Mouse (Mus musculus): ENCODE measurements around the gene Lpp.

Gene Lpp

GRCm38 (mm10) chr16:24435115-24435553 lies 41.8 kb downstream of the Lpp start:
- no peak for DNase-seq (ENCODE audit: low spot score in 2 of 2)

- DNase-seq (ENCODE audit: low spot score in 2 of 2): no peak
These were observed 45.1 kb downstream of the Lpp start for GRCm38 (mm10) chr16:24438438-24438837.

- DNase-seq (ENCODE audit: low spot score in 2 of 2): no peak
These were observed 48.0 kb downstream of the Lpp start for GRCm38 (mm10) chr16:24441338-24441737.

- DNase-seq (ENCODE audit: low spot score in 2 of 2): no peak
These were observed 49.3 kb downstream of the Lpp start for GRCm38 (mm10) chr16:24442500-24443122.

- DNase-seq (ENCODE audit: low spot score in 2 of 2): no peak
These were observed 49.8 kb downstream of the Lpp start for GRCm38 (mm10) chr16:24443123-24443515.

- DNase-seq (ENCODE audit: low spot score in 2 of 2): no peak
These were observed 50.2 kb downstream of the Lpp start for GRCm38 (mm10) chr16:24443555-24443954.

- DNase-seq (ENCODE audit: low spot score in 2 of 2): no peak
These were observed 51.5 kb downstream of the Lpp start for GRCm38 (mm10) chr16:24444818-24445217.

GRCm38 (mm10) chr16:24445473-24445872 lies 52.2 kb downstream of the Lpp start:
- no peak for DNase-seq (ENCODE audit: low spot score in 2 of 2)

GRCm38 (mm10) chr16:24446449-24446848 lies 53.1 kb downstream of the Lpp start:
- no peak for DNase-seq (ENCODE audit: low spot score in 2 of 2)

GRCm38 (mm10) chr16:24447666-24448492 lies 54.6 kb downstream of the Lpp start:
- DNase-seq (ENCODE audit: low spot score in 2 of 2): no peak

GRCm38 (mm10) chr16:24448493-24448845 lies 55.2 kb downstream of the Lpp start:
- no peak for DNase-seq (ENCODE audit: low spot score in 2 of 2)

GRCm38 (mm10) chr16:24449806-24450205 lies 56.5 kb downstream of the Lpp start:
- no peak for DNase-seq (ENCODE audit: low spot score in 2 of 2)

GRCm38 (mm10) chr16:24450256-24450655 lies 56.9 kb downstream of the Lpp start:
- DNase-seq (ENCODE audit: low spot score in 2 of 2): no peak

- DNase-seq (ENCODE audit: low spot score in 2 of 2): no peak
These were observed 57.8 kb downstream of the Lpp start for GRCm38 (mm10) chr16:24451123-24451522.

GRCm38 (mm10) chr16:24453536-24453935 lies 60.2 kb downstream of the Lpp start:
- DNase-seq (ENCODE audit: low spot score in 2 of 2): no peak

GRCm38 (mm10) chr16:24454493-24454892 lies 61.2 kb downstream of the Lpp start:
- no peak for DNase-seq (ENCODE audit: low spot score in 2 of 2)

GRCm38 (mm10) chr16:24455361-24455855 lies 62.1 kb downstream of the Lpp start:
- DNase-seq (ENCODE audit: low spot score in 2 of 2): no peak

GRCm38 (mm10) chr16:24463842-24464241 lies 70.5 kb downstream of the Lpp start:
- no peak for DNase-seq (ENCODE audit: low spot score in 2 of 2)

- DNase-seq (ENCODE audit: low spot score in 2 of 2): no peak
These were observed 71.1 kb downstream of the Lpp start for GRCm38 (mm10) chr16:24464436-24464835.

- no peak for DNase-seq (ENCODE audit: low spot score in 2 of 2)
These were observed 72.3 kb downstream of the Lpp start for GRCm38 (mm10) chr16:24465633-24466032.

GRCm38 (mm10) chr16:24467544-24468290 lies 74.4 kb downstream of the Lpp start:
- no peak for DNase-seq (ENCODE audit: low spot score in 2 of 2)

GRCm38 (mm10) chr16:24469313-24469712 lies 76.0 kb downstream of the Lpp start:
- no peak for DNase-seq (ENCODE audit: low spot score in 2 of 2)

All from right cerebral cortex, postnatal 36 days (tissue).